Mouse (Mus musculus): Measurements from ENCODE around the gene Kctd10. TPM values are rescaled to one million over a fixed set of nuclear protein-coding genes. Genes with fewer than 3 reads are reported as not detected.

The Kctd10 gene
- polyA plus RNA-seq, 1 experiment from 2014 or later: 82.4 TPM

GRCm38 (mm10) chr5:114345538-114345937 is 34.8 kb downstream of the Kctd10 start:
- no peak overlapping the region for H3K27ac ChIP-seq (replicated peaks; ENCODE audit: low read depth, low read length)
- H3K9me3 ChIP-seq (ENCODE audit: control insufficient read depth, low read length): no peaks in the 10 kb centered on the region
- no peaks in the 10 kb centered on the region for H3K4me1 ChIP-seq (ENCODE audit: control insufficient read depth, insufficient read depth, low read length)
- DNase-seq: no peak
- no peak overlapping the region for H3K9ac ChIP-seq (replicated peaks; ENCODE audit: low read length)
- H3K27me3 ChIP-seq (ENCODE audit: control insufficient read depth, insufficient read depth, low read length): no peaks in the 10 kb centered on the region
- no peak overlapping the region for H3K4me2 ChIP-seq (ENCODE audit: low read length)
- no peak for ATAC-seq (ENCODE audit: low FRiP score, low TSS enrichment)
- H3K36me3 ChIP-seq (ENCODE audit: control insufficient read depth, insufficient read depth, low read length): no peaks in the 10 kb centered on the region
- WGBS: 66% methylated on average over 3 of the region's 3 CpGs
- H3K4me3 ChIP-seq (replicated peaks; ENCODE audit: low read depth, low read length): no peak overlapping the region

- no peak overlapping the region for H3K9ac ChIP-seq (replicated peaks; ENCODE audit: low read length)
- no peak for ATAC-seq (ENCODE audit: low FRiP score, low TSS enrichment)
- no peaks in the 10 kb centered on the region for H3K4me1 ChIP-seq (ENCODE audit: control insufficient read depth, insufficient read depth, low read length)
- H3K27me3 ChIP-seq (ENCODE audit: control insufficient read depth, insufficient read depth, low read length): no peaks in the 10 kb centered on the region
- no peak overlapping the region for H3K4me3 ChIP-seq (replicated peaks; ENCODE audit: low read depth, low read length)
- 87% methylated on average over 7 of the region's 7 CpGs for WGBS
- no peak overlapping the region for H3K27ac ChIP-seq (replicated peaks; ENCODE audit: low read depth, low read length)
- H3K36me3 ChIP-seq (ENCODE audit: control insufficient read depth, insufficient read depth, low read length): no peaks in the 10 kb centered on the region
- no peaks in the 10 kb centered on the region for H3K9me3 ChIP-seq (ENCODE audit: control insufficient read depth, low read length)
- DNase-seq: no peak
- H3K4me2 ChIP-seq (ENCODE audit: low read length): no peak overlapping the region
These were observed 36.7 kb downstream of the Kctd10 start for GRCm38 (mm10) chr5:114343612-114344011.

GRCm38 (mm10) chr5:114342996-114343395 is 37.3 kb downstream of the Kctd10 start:
- no peak for DNase-seq
- Histone ChIP-seq H3K4me1 (ENCODE audit: control insufficient read depth, insufficient read depth, low read length) (no peaks in the 10 kb centered on the region), H3K4me3 (replicated peaks; ENCODE audit: low read depth, low read length) (no peak overlapping the region), H3K27me3 (ENCODE audit: control insufficient read depth, insufficient read depth, low read length) (no peaks in the 10 kb centered on the region), H3K9ac (replicated peaks; ENCODE audit: low read length) (no peak overlapping the region), H3K27ac (replicated peaks; ENCODE audit: low read depth, low read length) (no peak overlapping the region), H3K4me2 (ENCODE audit: low read length) (no peak overlapping the region), H3K9me3 (ENCODE audit: control insufficient read depth, low read length) (no peaks in the 10 kb centered on the region), H3K36me3 (ENCODE audit: control insufficient read depth, insufficient read depth, low read length) (no peaks in the 10 kb centered on the region)
- 90% methylated on average over 5 of the region's 5 CpGs for WGBS
- no peak for ATAC-seq (ENCODE audit: low FRiP score, low TSS enrichment)

GRCm38 (mm10) chr5:114323791-114324507 is 56.4 kb downstream of the Kctd10 start:
- H3K27me3 ChIP-seq (ENCODE audit: control insufficient read depth, insufficient read depth, low read length): no peaks in the 10 kb centered on the region
- H3K4me2 ChIP-seq (ENCODE audit: low read length): peak overlapping the region; percentile 18
- peak; percentile 74 for DNase-seq
- no peak overlapping the region for H3K27ac ChIP-seq (replicated peaks; ENCODE audit: low read depth, low read length)
- ATAC-seq (ENCODE audit: low FRiP score, low TSS enrichment): no peak
- H3K4me3 ChIP-seq (replicated peaks; ENCODE audit: low read depth, low read length): no peak overlapping the region
- H3K36me3 ChIP-seq (ENCODE audit: control insufficient read depth, insufficient read depth, low read length): no peaks in the 10 kb centered on the region
- 17% methylated on average over 16 of the region's 16 CpGs for WGBS
- H3K9me3 ChIP-seq (ENCODE audit: control insufficient read depth, low read length): no peaks in the 10 kb centered on the region
- H3K4me1 ChIP-seq (ENCODE audit: control insufficient read depth, insufficient read depth, low read length): peaks cover 4% of the 10 kb centered on the region; the same call in 1 of the 2 replicates
- no peak overlapping the region for H3K9ac ChIP-seq (replicated peaks; ENCODE audit: low read length)

- H3K9me3 ChIP-seq (ENCODE audit: control insufficient read depth, low read length): no peaks in the 10 kb centered on the region
- H3K4me1 ChIP-seq (ENCODE audit: control insufficient read depth, insufficient read depth, low read length): peaks cover 4% of the 10 kb centered on the region; the same call in 1 of the 2 replicates
- 57% methylated on average over 25 of the region's 25 CpGs for WGBS
- H3K4me2 ChIP-seq (ENCODE audit: low read length): no peak overlapping the region; the same call in 1 of the 2 replicates
- H3K36me3 ChIP-seq (ENCODE audit: control insufficient read depth, insufficient read depth, low read length): no peaks in the 10 kb centered on the region
- H3K27ac ChIP-seq (replicated peaks; ENCODE audit: low read depth, low read length): no peak overlapping the region
- no peaks in the 10 kb centered on the region for H3K27me3 ChIP-seq (ENCODE audit: control insufficient read depth, insufficient read depth, low read length)
- no peak for DNase-seq
- ATAC-seq (ENCODE audit: low FRiP score, low TSS enrichment): no peak
- H3K4me3 ChIP-seq (replicated peaks; ENCODE audit: low read depth, low read length): no peak overlapping the region
- H3K9ac ChIP-seq (replicated peaks; ENCODE audit: low read length): no peak overlapping the region
These were observed 57.1 kb downstream of the Kctd10 start for GRCm38 (mm10) chr5:114323105-114323790.

Small RNA genes lying within 50 kb of the gene (microRNA-seq; reads per million reads assigned to microRNA genes)
- 0.59 reads per million for gene Mir7027

Other genes with a start within 250 kb of the Kctd10 start
- gene Acacb, start 234.0 kb downstream of the Kctd10 start, polyA plus RNA-seq (2014; fragmentation: Nextera tagmentation; extraction: Ambion mirVana): 3.6 and 5.6 TPM in 2 replicates
- 0.36 and 1.5 TPM in 2 replicates for gene Foxn4, start 106.7 kb downstream of the Kctd10 start, polyA plus RNA-seq (2014; fragmentation: Nextera tagmentation; extraction: Ambion mirVana)
- 0.34 and 0.74 TPM in 2 replicates for gene Myo1h, start 91.3 kb downstream of the Kctd10 start, polyA plus RNA-seq (2014; fragmentation: Nextera tagmentation; extraction: Ambion mirVana)
- gene Ube3b, start 99 bp upstream of the Kctd10 start, polyA plus RNA-seq (2014; fragmentation: Nextera tagmentation; extraction: Ambion mirVana): 42.7 and 49.2 TPM in 2 replicates
- gene Mmab, start 63.6 kb upstream of the Kctd10 start, polyA plus RNA-seq (2014; fragmentation: Nextera tagmentation; extraction: Ambion mirVana): 18.2 and 26.3 TPM in 2 replicates
- gene Mvk, start 63.8 kb upstream of the Kctd10 start, polyA plus RNA-seq (2014; fragmentation: Nextera tagmentation; extraction: Ambion mirVana): 58.7 and 72.0 TPM in 2 replicates
- 5.7 and 7.0 TPM in 2 replicates for gene Fam222a, start 187.5 kb upstream of the Kctd10 start, polyA plus RNA-seq (2014; fragmentation: Nextera tagmentation; extraction: Ambion mirVana)